Mouse (Mus musculus): ENCODE data around the gene Lrp2.

DNA sequence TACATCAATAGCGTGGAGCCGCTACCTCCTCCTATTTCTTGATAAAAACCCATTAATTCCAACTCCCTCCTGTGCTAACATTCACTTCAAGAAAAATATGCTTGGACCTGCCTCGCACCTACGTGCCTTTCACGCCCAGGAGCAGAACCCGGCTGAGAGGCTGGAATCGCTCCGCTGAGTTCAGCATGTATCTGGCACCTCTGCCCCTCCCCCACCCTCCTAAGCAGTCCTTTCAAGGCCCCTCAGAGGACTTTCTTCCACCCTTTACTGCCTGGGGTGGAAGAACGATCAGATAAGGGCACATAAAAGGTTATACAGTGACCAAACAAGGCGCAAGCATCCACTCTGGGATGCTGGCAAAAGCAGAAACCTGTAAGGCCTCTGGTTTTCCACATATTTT, 26.4 kb upstream of the Lrp2 start:
- TF ChIP-seq CEBPB (IDR thresholded peaks at IDR 0.05; ENCODE audit: insufficient read depth, poor library complexity, severe bottlenecking) (no peak), POLR2A (IDR thresholded peaks at IDR 0.05; ENCODE audit: insufficient read length, low read depth) (no peak), E2F4 (IDR thresholded peaks at IDR 0.05; ENCODE audit: insufficient read depth) (no peak)
